Mouse (Mus musculus) adrenal gland, adult 18-20 months (tissue): ENCODE data around the gene Rrm2. TPM values are rescaled to one million over a fixed set of nuclear protein-coding genes. Genes with fewer than 3 reads are reported as not detected.
"Not testable (repeated sequence)": the region's sequence is repeated elsewhere in the genome, so short reads cannot be mapped to it uniquely, and the experiment has no call there.

ENCODE experiments used
- DNase-seq, 2 experiments: peaks; one replicate each; pipeline ENCODE4 v3.0.0; 2021 to 2022; ENCODE audit warnings: low spot score in 2 of 2
- long read RNA-seq, 2 experiments: library from polyadenylated mRNA; stranded (forward); transcript quantifications; one replicate each; pipeline ENCODE4 v2.0.0; 2021
- total RNA-seq, 2 experiments: library from RNA; stranded (reverse); gene quantifications; 1 replicate in 1 of 2; 2 replicates in 1 of 2; pipeline ENCODE4 v1.2.3; 2021

Rrm2 gene
- total RNA-seq, result 1 to 10 TPM; 4.6 to 5.1 TPM
- long read RNA-seq, experiment 1, partial matches to known transcripts, result 0 of 4 reads
- long read RNA-seq, experiment 1, other reads (novel, unspliced or antisense), result 0 of 4 reads
- long read RNA-seq, experiment 2, transcript Rrm2-201 (10 exons, 2,193 nt), result major isoform, 19 of 19 reads
- long read RNA-seq, experiment 2, partial matches to known transcripts, result 0 of 19 reads
- long read RNA-seq, experiment 2, other reads (novel, unspliced or antisense), result 0 of 19 reads

DNA sequence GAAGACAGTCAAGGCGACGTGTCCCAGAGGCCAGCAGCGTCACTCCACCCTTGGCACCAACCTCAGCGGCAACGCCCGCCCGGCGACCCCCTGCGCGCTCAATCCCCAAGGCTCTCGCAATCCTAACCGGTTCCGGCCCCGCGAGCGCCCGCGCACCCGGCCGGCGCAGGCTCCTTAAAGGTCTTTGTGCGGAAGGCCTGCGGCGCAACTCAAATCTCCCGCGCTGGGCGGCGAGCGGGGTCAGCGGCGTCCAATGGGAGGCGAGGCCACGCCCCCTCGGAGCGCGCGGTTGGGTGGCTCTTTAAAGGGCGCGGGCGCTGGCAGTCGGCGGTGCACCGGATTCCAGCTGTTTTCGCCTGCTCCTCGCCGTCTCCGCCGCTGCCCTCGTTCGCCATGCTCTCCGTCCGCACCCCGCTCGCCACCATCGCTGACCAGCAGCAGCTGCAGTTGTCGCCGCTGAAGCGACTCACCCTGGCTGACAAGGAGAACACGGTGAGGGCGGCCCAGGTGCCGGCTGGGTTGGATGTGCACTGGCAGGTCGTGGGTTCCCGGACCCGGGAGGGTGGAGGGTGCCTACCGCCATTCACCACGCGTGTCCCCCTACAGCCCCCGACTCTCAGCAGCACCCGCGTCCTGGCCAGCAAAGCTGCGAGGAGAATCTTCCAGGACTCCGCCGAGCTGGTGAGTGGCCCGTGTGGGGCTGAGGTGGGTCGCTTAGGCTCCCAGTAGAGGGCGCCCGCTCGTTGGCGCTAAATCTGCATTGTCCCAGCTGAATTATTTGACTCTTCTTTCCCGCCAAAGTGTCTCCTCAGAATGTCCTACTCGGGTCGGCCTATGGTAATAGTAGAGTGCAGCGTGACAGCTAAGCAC, at the start of gene Rrm2:
Gene Rrm2 (plus strand): TSS at position 288 of the 870 bp plus-strand sequence.
- DNase-seq, result peak; percentile 95 to 97

- no peak for DNase-seq
These were observed 49.0 kb upstream of the Rrm2 start for GRCm38 (mm10) chr12:24658998-24659397.

DNA sequence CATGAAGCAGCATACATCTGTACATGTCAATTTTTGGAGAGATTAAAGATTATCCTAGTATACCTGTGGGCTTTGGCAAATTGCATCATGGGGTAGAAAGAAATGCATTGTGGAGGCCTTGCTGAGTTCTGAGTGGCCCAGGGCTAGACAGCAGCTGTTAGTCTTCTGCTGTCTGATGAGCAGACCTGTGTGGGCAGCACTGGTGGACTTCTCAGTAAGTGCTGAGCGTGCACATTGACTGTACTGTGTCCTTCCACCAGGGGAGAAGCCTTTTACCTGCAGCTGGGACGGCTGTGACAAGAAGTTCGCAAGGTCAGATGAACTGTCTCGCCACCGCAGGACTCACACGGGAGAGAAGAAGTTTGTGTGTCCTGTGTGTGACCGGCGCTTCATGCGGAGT, 48.1 kb upstream of the Rrm2 start:
- DNase-seq, result no peak

DNA sequence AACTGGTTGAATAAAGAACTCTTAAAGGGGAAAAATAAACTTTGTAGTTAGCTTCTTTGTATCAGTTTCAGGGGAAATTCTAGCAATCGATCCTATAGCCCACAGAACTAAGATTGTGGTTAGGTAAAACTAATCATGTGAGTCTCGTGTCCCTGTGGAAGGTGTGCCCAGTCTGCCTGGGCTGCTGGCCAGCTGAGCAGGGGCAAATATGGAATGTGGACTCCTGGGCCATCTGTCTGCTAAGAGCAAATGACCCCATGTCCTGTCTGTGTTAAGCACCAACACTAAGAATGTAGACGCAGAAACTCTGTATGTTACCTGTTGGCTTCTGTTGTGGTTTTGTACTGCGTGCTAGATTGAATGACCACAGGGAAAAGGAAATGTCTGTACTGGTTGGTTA, 46.9 kb upstream of the Rrm2 start:
- DNase-seq, result no peak

DNA sequence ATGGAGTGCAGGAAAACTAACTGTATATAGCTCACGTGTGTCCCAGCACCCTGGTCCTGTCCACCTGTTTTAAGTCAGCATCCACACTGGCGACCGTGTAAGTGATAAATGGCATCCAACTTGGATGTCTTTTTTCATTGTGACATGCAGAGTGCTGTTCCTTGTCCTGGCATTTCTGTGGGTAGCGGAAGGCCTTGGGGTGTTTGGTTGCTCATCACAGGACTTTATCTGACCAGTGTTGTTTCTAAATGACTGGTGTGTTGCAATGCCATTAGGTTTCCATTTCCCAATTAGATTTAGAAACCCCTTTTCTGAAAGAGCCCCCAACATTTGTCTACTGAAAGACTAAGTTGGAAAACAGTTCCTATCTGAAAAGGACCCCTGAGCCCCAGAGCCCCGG, 45.9 kb upstream of the Rrm2 start:
- DNase-seq, result no peak

GRCm38 (mm10) chr12:24680096-24680491, 27.9 kb upstream of the Rrm2 start:
- no peak for DNase-seq

DNA sequence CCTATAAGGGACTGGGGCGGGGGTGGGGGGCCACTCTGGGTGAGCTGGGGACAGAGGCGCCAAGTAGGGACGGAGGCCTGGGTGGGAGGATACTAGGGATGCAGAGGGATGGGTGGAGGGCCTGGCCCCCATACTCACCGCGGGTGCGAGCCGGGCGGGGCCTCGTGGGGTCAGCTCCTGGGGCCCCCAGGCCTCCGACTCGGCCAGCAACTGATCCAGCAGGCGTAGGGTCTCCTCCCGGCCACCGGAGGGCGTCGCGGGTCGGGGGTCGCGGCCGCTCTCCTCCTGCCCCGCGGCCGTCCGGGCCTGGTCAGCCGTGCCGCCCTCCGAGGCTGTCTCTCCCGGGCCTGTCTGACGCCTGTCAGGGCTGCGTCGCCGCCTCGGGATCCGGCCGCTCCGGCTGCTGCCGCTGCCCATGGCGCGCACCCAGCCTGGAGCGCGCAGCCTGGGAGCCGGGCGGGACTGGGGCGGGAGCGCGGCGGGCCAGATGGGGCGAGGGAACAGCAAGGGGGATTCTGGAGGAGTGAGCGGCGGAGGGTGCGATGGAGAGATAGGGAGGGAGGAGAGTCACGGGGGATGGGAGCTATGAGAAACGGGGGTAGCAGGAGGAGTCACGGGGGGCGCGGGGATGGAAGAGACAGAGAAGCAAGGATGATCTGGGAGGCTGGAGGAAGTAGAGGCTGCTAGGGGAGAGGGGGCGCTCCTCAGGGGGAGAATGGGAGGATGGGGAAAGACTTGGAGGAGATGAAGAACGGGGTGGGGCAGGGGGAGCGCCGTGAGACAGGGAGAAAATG, 27.4 kb upstream of the Rrm2 start:
- peak; percentile 15 to 44 for DNase-seq

DNA sequence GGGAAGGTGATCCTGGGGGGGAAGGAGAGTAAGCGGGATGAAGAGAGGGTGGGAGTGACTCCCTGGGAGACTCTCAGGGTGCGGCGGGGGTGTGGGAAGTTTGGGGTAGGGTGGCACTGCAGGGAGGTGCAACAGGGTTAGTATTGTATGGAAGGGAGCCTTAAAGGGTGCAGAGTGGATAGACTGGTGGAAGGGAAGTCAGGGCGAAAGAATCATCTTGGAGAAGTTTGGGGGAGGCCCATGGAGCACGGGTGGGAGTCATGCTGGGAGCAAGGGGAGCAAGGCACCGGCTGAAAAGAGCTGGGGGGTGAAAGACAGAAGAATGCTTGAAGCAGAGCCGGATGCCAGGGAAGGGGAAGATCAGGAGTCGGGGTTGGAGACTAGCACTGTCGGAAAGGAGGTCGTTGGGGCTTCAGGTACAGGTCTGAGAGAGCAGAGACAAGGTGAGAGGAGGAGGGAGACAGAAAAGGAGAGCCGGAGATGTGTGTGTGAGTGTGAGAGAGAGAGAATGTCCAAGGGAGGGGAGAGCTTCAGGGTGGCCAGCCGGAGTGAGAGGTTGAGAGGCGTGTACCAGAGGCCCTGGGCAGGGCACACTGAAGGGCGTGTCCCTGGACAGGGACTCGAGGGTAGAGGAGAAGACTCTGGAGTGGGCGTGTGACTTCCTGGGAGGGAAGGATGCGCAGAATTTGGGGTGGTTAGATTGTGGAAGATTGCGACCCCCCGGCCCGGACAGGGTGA, 26.6 kb upstream of the Rrm2 start, which contains the start of gene Cys1:
Gene Cys1 (minus strand): TSS at position 528 of the 738 bp plus-strand sequence.
- DNase-seq, result no peak

- DNase-seq, result no peak
These were observed 25.5 kb upstream of the Rrm2 start for GRCm38 (mm10) chr12:24682563-24682962.

- no peak for DNase-seq
These were observed 24.6 kb upstream of the Rrm2 start for GRCm38 (mm10) chr12:24683461-24683860.

DNA sequence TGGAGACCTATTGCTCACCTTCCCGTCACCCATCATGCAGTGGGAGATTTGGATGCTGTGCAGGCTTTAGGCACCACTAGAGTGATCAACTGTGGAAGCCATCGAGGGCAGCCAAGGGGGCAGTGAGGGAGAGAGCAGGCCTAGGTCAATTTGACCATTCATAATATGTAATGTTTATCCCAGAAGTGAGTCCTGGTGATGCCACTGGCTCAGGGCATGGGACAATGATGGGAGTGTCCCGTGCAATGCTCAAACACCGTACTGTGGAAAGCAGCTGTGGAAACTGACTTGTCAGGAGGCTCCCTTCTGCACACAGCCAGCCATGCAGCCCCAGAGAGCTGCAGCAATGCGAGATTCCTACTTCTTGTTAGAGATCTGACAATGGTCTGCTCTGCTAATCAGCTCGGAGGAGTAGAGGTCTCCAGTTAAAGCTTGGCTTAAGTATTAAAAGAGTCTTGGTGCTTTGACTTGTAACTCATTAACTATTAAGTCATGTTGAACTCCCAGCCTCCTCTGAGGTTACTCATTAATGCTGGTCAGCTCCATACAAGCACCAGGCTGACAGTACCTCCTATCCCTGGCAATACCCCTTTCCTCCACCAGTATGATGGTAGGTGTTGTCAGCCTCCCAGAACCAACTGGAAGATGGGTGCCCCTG, 21.9 kb upstream of the Rrm2 start:
- no peak for DNase-seq

DNA sequence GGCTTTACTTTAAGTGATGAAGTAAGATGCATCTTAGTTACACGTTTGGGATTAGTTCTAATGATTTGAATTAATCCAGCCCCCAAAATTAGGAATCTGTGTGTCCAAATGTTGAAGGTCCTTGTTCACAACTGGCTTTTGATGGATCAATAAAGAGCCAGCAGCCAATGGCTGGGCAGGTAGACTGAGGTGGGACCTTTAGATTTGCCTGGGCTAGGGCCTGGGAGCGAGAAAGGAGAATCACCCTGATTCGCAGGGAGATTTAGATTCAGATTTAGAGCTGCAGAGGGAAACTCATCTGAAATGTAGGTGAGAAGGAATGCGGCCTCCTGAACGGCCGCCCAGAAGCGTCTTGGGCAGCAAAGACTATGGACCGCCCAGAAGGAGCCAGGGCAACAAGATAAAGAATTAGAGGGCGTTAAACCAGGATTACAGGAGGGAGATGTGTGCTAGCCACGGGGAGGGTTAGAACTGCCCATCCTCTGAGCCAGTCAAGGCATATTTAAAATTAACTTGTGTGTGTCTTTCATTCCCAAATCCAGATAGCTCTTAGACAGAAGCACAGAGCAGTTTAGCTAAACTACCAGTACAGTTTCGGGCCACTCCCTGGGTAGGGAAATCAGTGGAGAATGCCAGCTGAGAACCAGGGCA, 21.2 kb upstream of the Rrm2 start:
- DNase-seq, result no peak

DNA sequence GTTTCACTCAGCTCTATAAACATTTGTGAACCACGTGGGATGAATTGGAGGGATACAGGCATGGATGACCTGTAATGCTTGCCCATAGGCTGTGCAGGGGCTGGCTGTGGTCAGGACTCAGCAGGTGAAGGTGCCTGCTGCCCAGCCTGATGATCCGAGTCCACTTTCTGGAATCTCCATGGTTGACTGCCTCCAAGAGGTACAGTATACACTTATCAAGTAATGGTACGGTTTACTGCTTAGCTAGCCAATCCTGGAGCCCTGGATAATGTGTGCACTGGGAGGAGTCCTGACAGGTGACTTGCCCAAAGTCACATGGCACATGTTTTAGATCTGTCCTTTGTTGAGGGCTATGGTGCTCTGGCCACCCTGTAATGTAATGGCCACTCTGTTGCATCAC, 17.7 kb upstream of the Rrm2 start:
- no peak for DNase-seq

- peak; percentile 80 to 83 for DNase-seq
These were observed 11.2 kb upstream of the Rrm2 start for GRCm38 (mm10) chr12:24696500-24697483.

DNA sequence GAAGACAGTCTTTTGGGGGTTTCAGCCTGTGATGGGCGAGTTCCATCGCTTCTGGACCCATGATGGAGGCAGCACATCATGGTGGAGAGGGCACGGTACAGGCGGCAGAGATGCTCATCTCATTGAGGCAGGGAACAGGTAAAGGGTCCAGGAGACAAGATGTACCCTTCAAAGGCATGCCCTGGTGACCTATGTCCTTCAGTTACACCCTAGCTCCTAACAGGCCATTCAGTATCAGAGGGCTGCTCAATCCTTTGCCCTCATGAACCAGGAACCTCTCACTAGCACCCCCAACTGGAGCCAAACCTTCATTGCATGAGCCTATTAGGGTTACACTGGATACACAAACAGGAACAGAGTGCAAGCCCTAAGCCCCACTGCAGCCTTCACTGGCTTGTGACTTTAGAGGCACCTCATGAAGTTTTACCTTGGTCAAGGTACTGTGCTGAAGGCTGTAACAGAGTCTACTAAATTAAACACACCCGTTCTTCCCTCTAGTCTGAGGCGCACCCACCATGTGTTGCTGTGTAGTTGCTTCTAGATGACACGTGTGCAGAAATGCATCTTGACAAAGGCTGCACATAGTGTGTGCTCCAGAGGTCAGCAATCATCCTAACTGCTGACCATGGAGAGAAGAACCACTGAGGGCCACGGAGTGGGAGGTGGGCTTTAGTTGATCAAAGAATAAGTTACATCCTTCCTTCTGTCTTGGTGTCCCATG, 10.4 kb upstream of the Rrm2 start:
- no peak for DNase-seq

DNA sequence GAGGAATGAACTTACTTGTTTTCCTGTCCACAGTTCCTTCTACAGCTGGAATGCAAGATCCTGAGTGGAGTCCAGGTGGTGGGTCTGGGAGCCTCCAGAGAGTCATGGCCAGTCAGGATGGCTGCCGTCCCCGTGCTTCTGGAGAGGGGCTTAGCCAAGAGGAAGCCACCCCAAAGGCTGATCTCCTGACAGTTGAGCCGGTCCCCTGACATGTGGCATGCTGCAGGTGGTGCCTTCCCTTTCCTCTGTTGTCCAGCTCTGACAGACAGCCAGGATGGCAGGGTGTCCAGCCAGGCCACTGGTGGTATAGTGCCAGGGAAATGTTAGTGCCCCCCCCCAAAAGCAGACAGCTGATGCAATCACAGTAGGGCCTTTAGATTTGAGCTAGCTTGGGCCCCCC, 9.5 kb upstream of the Rrm2 start:
- no peak for DNase-seq

GRCm38 (mm10) chr12:24699578-24699977, 8.5 kb upstream of the Rrm2 start:
- no peak for DNase-seq

- DNase-seq, result not testable (repeated sequence)
These were observed 6.4 kb upstream of the Rrm2 start for GRCm38 (mm10) chr12:24701621-24702020.
